Mouse (Mus musculus) erythroblast, embryonic 14.5 days (primary cell): ENCODE measurements around the gene H1fnt.

ENCODE experiments used
- GATA1 ChIP-seq: IDR thresholded peaks from 2 replicates; pipeline ENCODE4 v1.6.1; 2012; ENCODE audit warnings: low read length, inconsistent platforms, mixed read lengths
- TAL1 ChIP-seq: IDR thresholded peaks from 3 replicates; pipeline ENCODE4 v1.6.1; 2012; ENCODE audit warnings: low read length, inconsistent platforms, mixed read lengths

DNA sequence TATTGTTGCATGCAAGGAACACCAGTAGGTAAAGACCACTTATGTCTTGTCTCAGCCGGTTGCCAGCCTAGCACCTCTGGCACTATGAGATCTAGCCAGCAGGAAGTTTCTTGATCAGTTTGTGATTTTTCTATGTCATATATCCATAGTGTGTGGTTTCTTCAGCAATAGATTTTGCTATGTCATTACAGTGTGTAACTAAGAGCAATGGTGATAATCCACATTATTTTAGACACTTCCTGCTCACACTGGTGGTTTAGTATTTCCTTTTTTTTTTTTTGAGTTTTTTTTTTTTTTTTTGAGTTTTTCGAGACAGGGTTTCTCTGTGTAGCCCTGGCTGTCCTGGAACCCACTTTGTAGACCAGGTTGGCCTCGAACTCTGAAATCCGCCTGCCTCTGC, 21.7 kb downstream of the H1fnt start:
- no peak for TF ChIP-seq TAL1
- no peak for TF ChIP-seq GATA1
